Mouse (Mus musculus) embryonic facial prominence, embryonic 13.5 days (tissue): ENCODE measurements around the gene Csf2ra. TPM values are rescaled to one million over a fixed set of nuclear protein-coding genes. Genes with fewer than 3 reads are reported as not detected.
"Not testable (repeated sequence)": the region's sequence is repeated elsewhere in the genome, so short reads cannot be mapped to it uniquely, and the experiment has no call there.

ENCODE experiments used
- ATAC-seq: fragments of 200-750 bp; cut with Nextera tagmentation; 2 replicates; pipeline ENCODE4 v1.8.0; 2017; ENCODE audit warnings: low read depth; ENCODE audit not compliant: insufficient number of reproducible peaks, insufficient read depth, low FRiP score, low TSS enrichment
- H3K27ac ChIP-seq: fragments of 300-500 bp; sonication (generic); 2 replicates; pipeline ENCODE4 v1.5.1; 2015; ENCODE audit warnings: moderate library complexity, mild to moderate bottlenecking, inconsistent platforms
- H3K27me3 ChIP-seq: fragments of 300-500 bp; sonication (generic); 2 replicates; pipeline ENCODE4 v1.6.1; 2015; ENCODE audit warnings: mild to moderate bottlenecking, inconsistent platforms
- H3K36me3 ChIP-seq: fragments of 300-500 bp; sonication (generic); 2 replicates; pipeline ENCODE4 v1.6.1; 2015; ENCODE audit warnings: mild to moderate bottlenecking, inconsistent platforms
- H3K4me1 ChIP-seq: fragments of 300-500 bp; sonication (generic); 2 replicates; pipeline ENCODE4 v1.6.1; 2015; ENCODE audit warnings: inconsistent platforms
- H3K4me2 ChIP-seq: fragments of 300-500 bp; sonication (generic); 2 replicates; pipeline ENCODE4 v1.6.1; 2015; ENCODE audit warnings: moderate library complexity, mild to moderate bottlenecking, inconsistent platforms
- H3K4me3 ChIP-seq: fragments of 300-500 bp; sonication (generic); 2 replicates; pipeline ENCODE4 v1.5.1; 2015; ENCODE audit warnings: mild to moderate bottlenecking, inconsistent platforms
- H3K9ac ChIP-seq: fragments of 300-500 bp; sonication (generic); 2 replicates; pipeline ENCODE4 v1.6.1; 2015; ENCODE audit warnings: mild to moderate bottlenecking, inconsistent platforms
- H3K9me3 ChIP-seq: fragments of 300-500 bp; sonication (generic); 2 replicates; pipeline ENCODE4 v1.6.1; 2016; ENCODE audit warnings: inconsistent platforms
- WGBS: fragments of 180-500 bp; shearing (Covaris S2); methylation state at CpG from one replicate; pipeline ENCODE4 v1.1.7; 2015; ENCODE audit warnings: mixed read lengths; 5-methylcytosine and 5-hydroxymethylcytosine counted together
- polyA plus RNA-seq: library from polyadenylated mRNA; unstranded; fragments of >200 nt; fragmentation: Nextera tagmentation; extraction: Ambion mirVana; gene quantifications from 2 replicates; pipeline ENCODE4 v1.2.1, GENCODE M21; 2015

Gene Csf2ra
- polyA plus RNA-seq, 1 experiment from 2014 or later: 36.7 TPM

DNA sequence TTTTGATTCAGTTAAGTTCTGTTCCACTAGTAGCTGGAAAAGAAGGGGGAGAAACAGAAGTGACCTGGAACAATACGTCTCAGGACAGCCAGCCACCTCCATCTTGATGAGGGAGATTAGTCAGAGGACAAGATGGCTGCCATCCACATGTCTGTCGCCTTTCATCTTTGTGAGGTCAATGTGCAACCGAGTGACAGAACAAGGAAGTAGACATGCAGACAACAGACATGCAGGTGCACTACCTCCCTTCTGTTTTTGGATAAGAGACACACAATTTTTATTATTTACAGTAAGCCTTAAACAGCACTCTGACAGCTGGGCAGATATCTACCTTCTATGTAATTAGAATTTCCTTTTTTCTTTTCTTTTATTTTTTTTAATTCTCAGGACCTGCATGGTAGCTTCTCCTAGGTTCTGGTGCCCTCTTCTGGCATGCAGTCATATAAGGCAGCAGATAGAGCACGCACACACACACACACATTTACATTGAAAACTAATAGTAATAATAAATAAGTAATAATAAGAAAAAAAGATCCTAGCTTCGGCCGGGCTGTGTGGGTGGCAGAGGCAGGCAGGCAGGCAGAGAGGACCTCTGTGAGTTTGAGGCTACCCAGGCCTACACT is 4.4 kb downstream of the Csf2ra start:
- Histone ChIP-seq H3K4me1 (no peaks in the 10 kb centered on the region; the same call in 1 of the 2 replicates), H3K27me3 (no peaks in the 10 kb centered on the region), H3K36me3 (no peaks in the 10 kb centered on the region), H3K4me2 (no peak overlapping the region), H3K4me3 (no peak overlapping the region), H3K27ac (no peak overlapping the region), H3K9ac (no peak overlapping the region), H3K9me3 (0 out of 2 replicates have a peak, but pooled peaks cover 4% of the 10 kb centered on the region)
- 89% methylated on average over 6 of the region's 6 CpGs for WGBS
- no peak for ATAC-seq

DNA sequence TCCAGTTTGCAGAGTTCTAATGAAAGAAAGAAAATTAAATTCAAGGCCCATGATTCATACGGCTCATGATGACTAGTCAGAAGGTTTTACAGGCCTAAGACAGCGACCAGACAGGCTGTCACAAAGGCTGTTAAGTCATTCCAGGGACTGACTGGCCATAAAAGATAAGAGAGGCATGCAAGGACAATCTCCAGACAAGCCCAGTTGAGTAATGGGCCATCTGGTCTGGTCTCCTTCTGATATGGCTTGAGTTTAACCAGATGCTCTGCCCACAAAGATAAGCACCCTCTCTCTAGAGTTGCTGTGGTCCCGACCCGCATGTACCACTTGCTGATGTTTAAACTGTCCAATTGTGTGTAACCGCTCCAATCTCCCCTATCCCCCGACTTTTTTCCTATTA is 20.7 kb downstream of the Csf2ra start:
- H3K27ac ChIP-seq, H3K36me3 ChIP-seq, H3K27me3 ChIP-seq, H3K4me1 ChIP-seq, H3K4me2 ChIP-seq, H3K4me3 ChIP-seq, ATAC-seq, H3K9me3 ChIP-seq, H3K9ac ChIP-seq: not testable (repeated sequence)
- WGBS: 83% methylated on average over 6 of the region's 6 CpGs

DNA sequence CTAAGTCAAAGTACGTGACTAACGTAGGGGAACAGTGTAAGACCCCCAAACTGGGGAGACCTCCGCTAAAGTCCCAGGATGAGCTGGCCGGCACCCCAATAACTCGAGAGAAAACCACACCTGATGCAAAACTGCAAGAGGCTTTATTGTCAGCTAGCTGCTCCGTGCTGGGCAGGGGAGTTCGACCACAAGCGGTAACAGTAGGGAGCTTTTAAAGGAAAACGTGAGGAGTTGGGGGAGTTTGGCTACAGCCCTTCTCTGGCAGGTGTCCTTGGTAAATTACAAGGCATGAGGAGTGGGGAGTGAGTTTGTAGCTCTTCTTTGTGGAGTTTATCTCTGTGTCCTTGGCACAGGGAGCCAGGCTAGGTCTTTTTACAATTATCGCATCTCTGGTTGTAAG is 28.4 kb downstream of the Csf2ra start:
- H3K4me1 ChIP-seq: no peaks in the 10 kb centered on the region
- no peak overlapping the region for H3K9ac ChIP-seq
- no peaks in the 10 kb centered on the region for H3K36me3 ChIP-seq
- no peaks in the 10 kb centered on the region for H3K27me3 ChIP-seq
- H3K9me3 ChIP-seq: no peaks in the 10 kb centered on the region
- no peak for ATAC-seq
- no peak overlapping the region for H3K4me3 ChIP-seq
- no peak overlapping the region for H3K4me2 ChIP-seq
- WGBS: 16% methylated on average over 10 of the region's 10 CpGs
- no peak overlapping the region for H3K27ac ChIP-seq

DNA sequence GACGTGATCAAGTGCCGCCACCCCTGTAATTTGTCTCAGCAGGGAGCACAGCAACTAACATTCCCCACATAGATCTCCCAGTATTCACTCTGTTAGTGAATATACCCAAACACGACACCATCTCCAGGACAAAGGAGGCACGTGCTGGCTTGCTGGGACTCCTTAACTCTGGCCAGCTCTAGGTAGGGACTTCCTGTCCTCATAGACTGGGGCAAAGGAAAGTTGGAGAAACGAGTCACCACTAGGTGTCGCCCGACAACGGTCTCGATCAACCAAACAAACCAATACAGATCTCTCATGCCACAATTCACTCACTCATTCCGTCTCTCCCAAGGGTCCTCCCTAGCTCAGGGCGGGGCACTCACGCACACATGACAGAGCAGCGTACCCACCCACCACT is 28.9 kb downstream of the Csf2ra start:
- Histone ChIP-seq H3K9ac (no peak overlapping the region), H3K27me3 (no peaks in the 10 kb centered on the region), H3K4me2 (no peak overlapping the region), H3K9me3 (no peaks in the 10 kb centered on the region), H3K4me3 (no peak overlapping the region), H3K4me1 (no peaks in the 10 kb centered on the region), H3K27ac (no peak overlapping the region), H3K36me3 (no peaks in the 10 kb centered on the region)
- 12% methylated on average over 13 of the region's 13 CpGs for WGBS
- ATAC-seq: no peak

DNA sequence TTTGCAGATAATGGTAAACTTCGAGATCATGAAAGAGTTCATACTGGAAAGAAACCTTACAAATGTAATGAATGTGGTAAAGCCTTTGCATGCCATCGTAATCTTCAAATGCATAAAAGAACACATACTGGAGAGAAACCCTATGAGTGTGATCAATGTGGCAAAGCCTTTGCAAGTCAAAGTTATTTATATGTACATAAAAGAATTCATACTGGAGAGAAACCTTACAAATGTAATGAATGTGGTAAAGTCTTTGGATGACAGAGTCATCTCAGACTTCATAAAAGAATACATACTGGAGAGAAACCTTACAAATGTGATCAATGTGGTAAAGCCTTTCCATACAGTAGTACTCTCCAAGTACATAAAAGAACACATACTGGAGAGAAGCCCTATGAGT is 44.6 kb downstream of the Csf2ra start, which contains the start of gene Gm6020:
TSS of gene Gm6020 (plus strand) at position 301 of the 400 bp plus-strand sequence.
- WGBS: 79% methylated on average over 2 of the region's 2 CpGs

DNA sequence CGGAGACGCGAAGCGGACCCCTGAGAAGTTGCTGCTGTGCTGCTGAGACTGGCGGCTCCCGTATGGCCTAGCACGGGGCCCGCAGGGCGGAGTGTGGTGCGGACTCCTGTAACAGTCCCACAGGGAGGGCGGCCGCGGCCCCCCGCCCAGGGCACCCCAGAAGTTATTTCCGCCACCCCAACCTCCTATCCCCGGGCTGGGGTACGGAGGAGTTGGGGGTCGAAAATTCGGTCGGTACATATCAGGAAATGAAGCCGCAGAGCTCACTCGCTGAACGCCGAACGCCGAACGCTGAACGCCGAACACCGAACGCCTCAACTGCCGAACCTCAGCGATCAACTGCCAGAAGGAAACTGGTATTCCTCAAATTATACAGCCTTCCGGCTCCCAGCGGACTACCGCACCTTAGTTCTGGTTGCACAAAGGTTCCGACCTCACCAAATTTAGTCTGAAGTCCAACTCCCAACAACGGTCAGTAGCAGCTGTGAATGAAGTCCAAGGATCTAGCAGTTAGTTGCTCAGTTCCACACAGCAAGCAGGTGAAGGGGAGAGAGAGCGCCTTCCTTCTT is 52.4 kb downstream of the Csf2ra start, which contains the start of gene Gm7102:
TSS of gene Gm7102 (minus strand) at position 554 of the 569 bp plus-strand sequence.
- H3K9ac ChIP-seq: peak within 1 kb of the TSS; percentile 49; the same call in 1 of the 2 replicates
- no peaks in the 10 kb centered on the region for H3K36me3 ChIP-seq
- no peak for ATAC-seq

More for the DNA sequence above, 44.6 kb downstream of the Csf2ra start, which contains the start of gene Gm6020:
- not testable (repeated sequence) for H3K36me3 ChIP-seq, H3K4me1 ChIP-seq, ATAC-seq, H3K4me2 ChIP-seq, H3K9ac ChIP-seq, H3K27me3 ChIP-seq, H3K4me3 ChIP-seq, H3K27ac ChIP-seq
- peaks cover 24% of the 10 kb centered on the region for H3K9me3 ChIP-seq

More for the DNA sequence above, 52.4 kb downstream of the Csf2ra start, which contains the start of gene Gm7102:
- 36% methylated on average over 39 of the region's 39 CpGs for WGBS
- Histone ChIP-seq H3K27ac (no peak within 1 kb of the TSS), H3K27me3 (peaks cover 9% of the 10 kb centered on the region; the same call in 1 of the 2 replicates), H3K9me3 (peaks cover 3% of the 10 kb centered on the region; the same call in 1 of the 2 replicates), H3K4me2 (peak within 1 kb of the TSS; percentile 56), H3K4me1 (no peaks in the 10 kb centered on the region), H3K4me3 (peak within 1 kb of the TSS; percentile 39)

Other genes starting within 250 kb of the Csf2ra start
- gene Zfp950, start 87.6 kb downstream of the Csf2ra start, polyA plus RNA-seq: 56.7 and 63.2 TPM in 2 replicates
- gene Gm7102, start 52.1 kb downstream of the Csf2ra start, polyA plus RNA-seq: 0.29 TPM in 1 of 2 replicates, not detected in the other
- not detected in 2 replicates for gene Gm6020, start 44.5 kb downstream of the Csf2ra start, polyA plus RNA-seq
- not detected in 2 replicates for gene Gm21060, start 68.6 kb upstream of the Csf2ra start, polyA plus RNA-seq